Mouse (Mus musculus) spleen, adult 2 months (tissue): ENCODE data around the gene Abcb1a. TPM values are rescaled to one million over a fixed set of nuclear protein-coding genes. Genes with fewer than 3 reads are reported as not detected.
"Not testable (repeated sequence)": the region's sequence is repeated elsewhere in the genome, so short reads cannot be mapped to it uniquely, and the experiment has no call there.

Experiments
- DNase-seq, 2 experiments: peaks; one replicate each; pipeline versions ENCODE4 v3.0.0 to v3.0.0-alpha.2; 2012 to 2021; ENCODE audit warnings: low spot score in 2 of 2, low read depth in 1 of 2
- H3K27ac ChIP-seq: fragments of 200-500 bp; 2 replicates; pipeline ENCODE4 v1.5.1; 2012; ENCODE audit warnings: low read length, inconsistent platforms; ENCODE audit not compliant: insufficient read depth
- H3K27me3 ChIP-seq: fragments of 200-500 bp; 2 replicates; pipeline ENCODE4 v1.6.1; 2012; ENCODE audit warnings: mild to moderate bottlenecking, moderate library complexity, low read length, inconsistent platforms; ENCODE audit not compliant: control insufficient read depth, insufficient read depth
- H3K36me3 ChIP-seq: fragments of 200-500 bp; 2 replicates; pipeline ENCODE4 v1.6.1; 2012; ENCODE audit warnings: mild to moderate bottlenecking, low read length, inconsistent platforms; ENCODE audit not compliant: control insufficient read depth, insufficient read depth
- H3K4me1 ChIP-seq: fragments of 200-500 bp; 2 replicates; pipeline ENCODE4 v1.6.1; 2011; ENCODE audit warnings: inconsistent platforms; ENCODE audit not compliant: control insufficient read depth, insufficient read depth, insufficient read length
- H3K4me3 ChIP-seq: fragments of 200-500 bp; 2 replicates; pipeline ENCODE4 v1.5.1; 2011; ENCODE audit warnings: mild to moderate bottlenecking, inconsistent platforms; ENCODE audit not compliant: insufficient read depth, insufficient read length; ENCODE audit errors: extremely low read depth
- CTCF ChIP-seq: fragments of 200-500 bp; IDR thresholded peaks from 2 replicates; pipeline ENCODE4 v1.5.1; 2011; ENCODE audit warnings: mild to moderate bottlenecking, inconsistent platforms; ENCODE audit not compliant: insufficient read depth, insufficient read length, insufficient replicate concordance; ENCODE audit errors: extremely low read depth
- POLR2A ChIP-seq: fragments of 200-500 bp; IDR thresholded peaks from 2 replicates; pipeline ENCODE4 v1.6.1; 2011; ENCODE audit warnings: low read depth, low read length, inconsistent platforms
- WGBS: fragments of 180-500 bp; shearing (Covaris S2); methylation state at CpG from one replicate; pipeline ENCODE4 v1.1.7; 2018; 5-methylcytosine and 5-hydroxymethylcytosine counted together
- polyA plus RNA-seq: library from polyadenylated mRNA; depleted of rRNA; stranded (reverse); fragments of >200 nt; gene quantifications from 2 replicates; pipeline ENCODE4 v1.2.3, GENCODE M21; 2012

Abcb1a gene
- polyA plus RNA-seq, 1 experiment, result 2.9 TPM

- no peak overlapping the region for H3K27ac ChIP-seq
- TF ChIP-seq POLR2A (no peak), CTCF (no peak)
- H3K4me1 ChIP-seq, result no peaks in the 10 kb centered on the region
- no peaks in the 10 kb centered on the region for H3K36me3 ChIP-seq
- DNase-seq, result no peak
- no peaks in the 10 kb centered on the region for H3K27me3 ChIP-seq
- H3K4me3 ChIP-seq, result no peak overlapping the region
- WGBS, result 41% methylated on average over 1 of the region's 1 CpGs
Measured at GRCm38 (mm10) chr5:8722224-8722623, 62.3 kb downstream of the Abcb1a start.

- 64% methylated on average over 5 of the region's 5 CpGs for WGBS
- Histone ChIP-seq H3K27ac (no peak overlapping the region), H3K4me1 (no peaks in the 10 kb centered on the region), H3K4me3 (no peak overlapping the region), H3K27me3 (no peaks in the 10 kb centered on the region), H3K36me3 (no peaks in the 10 kb centered on the region)
- TF ChIP-seq CTCF, result no peak
- no peak for TF ChIP-seq POLR2A
- no peak for DNase-seq
Measured at GRCm38 (mm10) chr5:8722867-8723266, 63.0 kb downstream of the Abcb1a start.

GRCm38 (mm10) chr5:8727760-8728159, 67.9 kb downstream of the Abcb1a start:
- no peak overlapping the region for H3K27ac ChIP-seq
- 64% methylated on average over 4 of the region's 4 CpGs for WGBS
- H3K4me1 ChIP-seq, result no peaks in the 10 kb centered on the region
- no peak for DNase-seq
- TF ChIP-seq CTCF (no peak), POLR2A (no peak)
- no peaks in the 10 kb centered on the region for H3K36me3 ChIP-seq
- no peak overlapping the region for H3K4me3 ChIP-seq
- H3K27me3 ChIP-seq, result no peaks in the 10 kb centered on the region

GRCm38 (mm10) chr5:8732639-8733038, 72.8 kb downstream of the Abcb1a start:
- H3K27ac ChIP-seq, result no peak overlapping the region
- H3K4me1 ChIP-seq, result no peaks in the 10 kb centered on the region
- no peak overlapping the region for H3K4me3 ChIP-seq
- TF ChIP-seq POLR2A (no peak), CTCF (no peak)
- no peaks in the 10 kb centered on the region for H3K36me3 ChIP-seq
- no peaks in the 10 kb centered on the region for H3K27me3 ChIP-seq
- DNase-seq, result no peak

GRCm38 (mm10) chr5:8733307-8733706, 73.4 kb downstream of the Abcb1a start:
- not testable (repeated sequence) for H3K4me1 ChIP-seq, H3K27ac ChIP-seq, H3K4me3 ChIP-seq, H3K36me3 ChIP-seq, DNase-seq, H3K27me3 ChIP-seq
- 81% methylated on average over 10 of the region's 10 CpGs for WGBS

GRCm38 (mm10) chr5:8736389-8736788, 76.5 kb downstream of the Abcb1a start:
- no peak for DNase-seq
- H3K4me1 ChIP-seq, result no peaks in the 10 kb centered on the region
- H3K4me3 ChIP-seq, result no peak overlapping the region
- TF ChIP-seq CTCF (no peak), POLR2A (no peak)
- H3K27ac ChIP-seq, result no peak overlapping the region
- 61% methylated on average over 4 of the region's 4 CpGs for WGBS
- no peaks in the 10 kb centered on the region for H3K27me3 ChIP-seq
- no peaks in the 10 kb centered on the region; the same call in 1 of the 2 replicates for H3K36me3 ChIP-seq

- Histone ChIP-seq H3K27ac (no peak overlapping the region), H3K4me1 (no peaks in the 10 kb centered on the region), H3K27me3 (no peaks in the 10 kb centered on the region), H3K36me3 (no peaks in the 10 kb centered on the region; the same call in 1 of the 2 replicates), H3K4me3 (no peak overlapping the region)
- DNase-seq, result no peak
- WGBS, result 79% methylated on average over 4 of the region's 4 CpGs
- TF ChIP-seq POLR2A (no peak), CTCF (no peak)
Measured at GRCm38 (mm10) chr5:8737062-8737461, 77.2 kb downstream of the Abcb1a start.

GRCm38 (mm10) chr5:8747244-8747643, 87.4 kb downstream of the Abcb1a start:
- not testable (repeated sequence) for H3K4me1 ChIP-seq, H3K4me3 ChIP-seq, H3K27ac ChIP-seq, H3K36me3 ChIP-seq, DNase-seq, H3K27me3 ChIP-seq
- 92% methylated on average over 13 of the region's 13 CpGs for WGBS
